Mouse (Mus musculus): ENCODE measurements at regions not wholly inside any gene's neighbourhood (a gene's known extent, or its start where the extent isn't known, plus 50 kb on each side); places are given as distances from the start of the nearest gene placed in this dataset.
"Not testable (repeated sequence)": the region's sequence is repeated elsewhere in the genome, so short reads cannot be mapped to it uniquely, and the experiment has no call there.

DNA sequence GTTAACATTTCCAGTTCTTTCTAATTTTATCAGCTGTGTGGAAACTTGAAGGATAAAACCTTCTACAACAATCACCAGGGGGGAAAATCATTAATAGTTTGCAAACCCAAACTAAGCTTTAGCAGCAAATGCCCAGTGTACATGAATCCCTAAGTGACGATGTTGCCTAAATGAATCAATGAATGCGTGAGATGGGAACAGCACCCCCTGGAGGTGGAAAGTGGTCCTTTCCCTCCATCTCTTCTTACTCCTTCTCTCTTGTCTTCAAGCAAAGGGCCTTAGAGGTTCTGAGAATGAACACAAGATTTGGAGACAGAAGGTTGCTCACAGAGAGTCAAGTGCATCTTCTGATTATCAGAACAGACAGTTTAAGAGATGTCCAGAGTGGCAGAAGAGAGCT lies 129.1 kb upstream of the Daam1 start:
- Histone ChIP-seq H3K4me2 (replicated peaks; ENCODE audit: low read depth, low read length) (no peak overlapping the region), H3K27ac (ENCODE audit: low read length) (no peak overlapping the region), H3K4me1 (ENCODE audit: insufficient read depth, low read depth, low read length) (no peaks in the 10 kb centered on the region), H3K4me3 (ENCODE audit: low read depth, low read length) (no peak overlapping the region), H3K9me3 (ENCODE audit: low read length) (0 out of 2 replicates have a peak, but pooled peaks cover 4% of the 10 kb centered on the region), H3K27me3 (replicated peaks; ENCODE audit: insufficient read depth, low read length) (no peaks in the 10 kb centered on the region), H3K36me3 (ENCODE audit: insufficient read depth, low read length) (no peaks in the 10 kb centered on the region), H3K9ac (replicated peaks; ENCODE audit: low read depth) (no peak overlapping the region)
- DNase-seq (ENCODE audit: low spot score) (no peak), ATAC-seq (no peak)
- 84% methylated on average over 2 of the region's 2 CpGs for whole genome bisulfite sequencing
- TF ChIP-seq EP300 (IDR thresholded peaks at IDR 0.05), result no peak
- TF ChIP-seq CTCF (IDR thresholded peaks at IDR 0.05), result peak; percentile 53

DNA sequence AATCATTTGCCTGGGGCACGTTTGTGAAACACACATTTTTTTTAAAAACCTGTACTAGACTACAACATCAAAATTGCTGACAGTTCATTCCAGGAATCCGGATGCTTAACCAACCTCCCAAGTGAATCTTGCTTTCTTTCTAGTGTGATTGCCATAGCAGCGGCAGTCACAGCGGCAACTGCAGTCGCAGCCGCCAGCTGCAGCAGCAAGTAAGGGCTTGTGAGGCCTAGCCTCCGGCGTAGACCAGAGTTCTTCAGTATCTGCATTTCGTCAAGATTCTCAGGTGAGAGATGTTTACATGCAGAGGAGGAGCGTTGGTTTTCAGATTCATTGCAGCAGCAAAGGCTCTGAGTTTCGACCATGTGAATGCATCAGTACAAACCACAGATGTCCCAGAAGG lies 128.7 kb upstream of the Daam1 start:
- WGBS, result 85% methylated on average over 11 of the region's 11 CpGs
- no peak for DNase-seq (ENCODE audit: low spot score)
- H3K27me3 ChIP-seq (replicated peaks; ENCODE audit: insufficient read depth, low read length), result no peaks in the 10 kb centered on the region

GRCm38 (mm10) chr12:71703146-71703902 lies 127.6 kb upstream of the Daam1 start:
- H3K27ac ChIP-seq (ENCODE audit: low read length), result no peak overlapping the region
- no peaks in the 10 kb centered on the region for H3K4me1 ChIP-seq (ENCODE audit: insufficient read depth, low read depth, low read length)
- H3K36me3 ChIP-seq (ENCODE audit: insufficient read depth, low read length), result no peaks in the 10 kb centered on the region
- no peaks in the 10 kb centered on the region for H3K27me3 ChIP-seq (replicated peaks; ENCODE audit: insufficient read depth, low read length)
- WGBS, result 85% methylated on average over 13 of the region's 13 CpGs
- H3K9me3 ChIP-seq (ENCODE audit: low read length), result 0 out of 2 replicates have a peak, but pooled peaks cover 4% of the 10 kb centered on the region
- DNase-seq (ENCODE audit: low spot score) (no peak), ATAC-seq (no peak)
- no peak overlapping the region for H3K4me3 ChIP-seq (ENCODE audit: low read depth, low read length)
- H3K4me2 ChIP-seq (replicated peaks; ENCODE audit: low read depth, low read length), result no peak overlapping the region
- H3K9ac ChIP-seq (replicated peaks; ENCODE audit: low read depth), result no peak overlapping the region
- TF ChIP-seq EP300 (IDR thresholded peaks at IDR 0.05) (no peak), CTCF (IDR thresholded peaks at IDR 0.05) (no peak)

More for the DNA sequence above, 128.7 kb upstream of the Daam1 start:
- ATAC-seq, result no peak
- no peak overlapping the region for H3K27ac ChIP-seq (ENCODE audit: low read length)
- no peak overlapping the region for H3K9ac ChIP-seq (replicated peaks; ENCODE audit: low read depth)
- no peak overlapping the region for H3K4me3 ChIP-seq (ENCODE audit: low read depth, low read length)
- no peaks in the 10 kb centered on the region for H3K36me3 ChIP-seq (ENCODE audit: insufficient read depth, low read length)
- no peak overlapping the region for H3K4me2 ChIP-seq (replicated peaks; ENCODE audit: low read depth, low read length)
- 0 out of 2 replicates have a peak, but pooled peaks cover 4% of the 10 kb centered on the region for H3K9me3 ChIP-seq (ENCODE audit: low read length)
- no peaks in the 10 kb centered on the region for H3K4me1 ChIP-seq (ENCODE audit: insufficient read depth, low read depth, low read length)
- no peak for TF ChIP-seq EP300 (IDR thresholded peaks at IDR 0.05)
- TF ChIP-seq CTCF (IDR thresholded peaks at IDR 0.05), result no peak

- Histone ChIP-seq H3K9ac (replicated peaks; ENCODE audit: low read depth) (no peak overlapping the region), H3K4me1 (ENCODE audit: insufficient read depth, low read depth, low read length) (no peaks in the 10 kb centered on the region), H3K36me3 (ENCODE audit: insufficient read depth, low read length) (no peaks in the 10 kb centered on the region), H3K4me2 (replicated peaks; ENCODE audit: low read depth, low read length) (no peak overlapping the region), H3K27ac (ENCODE audit: low read length) (no peak overlapping the region), H3K4me3 (ENCODE audit: low read depth, low read length) (no peak overlapping the region), H3K27me3 (replicated peaks; ENCODE audit: insufficient read depth, low read length) (no peaks in the 10 kb centered on the region), H3K9me3 (ENCODE audit: low read length) (no peaks in the 10 kb centered on the region)
- DNase-seq (ENCODE audit: low spot score) (no peak), ATAC-seq (no peak; the same call in 1 of the 2 replicates)
- TF ChIP-seq EP300 (IDR thresholded peaks at IDR 0.05) (no peak), CTCF (IDR thresholded peaks at IDR 0.05) (no peak)
- WGBS, result 71% methylated on average over 6 of the region's 6 CpGs
Observed at GRCm38 (mm10) chr12:71704431-71704830, 126.4 kb upstream of the Daam1 start.

- Histone ChIP-seq H3K9me3 (ENCODE audit: low read length) (no peaks in the 10 kb centered on the region), H3K4me1 (ENCODE audit: insufficient read depth, low read depth, low read length) (no peaks in the 10 kb centered on the region), H3K4me3 (ENCODE audit: low read depth, low read length) (no peak overlapping the region), H3K9ac (replicated peaks; ENCODE audit: low read depth) (no peak overlapping the region), H3K27ac (ENCODE audit: low read length) (no peak overlapping the region), H3K36me3 (ENCODE audit: insufficient read depth, low read length) (no peaks in the 10 kb centered on the region), H3K4me2 (replicated peaks; ENCODE audit: low read depth, low read length) (no peak overlapping the region), H3K27me3 (replicated peaks; ENCODE audit: insufficient read depth, low read length) (no peaks in the 10 kb centered on the region)
- no peak for TF ChIP-seq EP300 (IDR thresholded peaks at IDR 0.05)
- TF ChIP-seq CTCF (IDR thresholded peaks at IDR 0.05), result peak; percentile 95
- 21% methylated on average over 10 of the region's 10 CpGs for WGBS
- DNase-seq (ENCODE audit: low spot score) (peak; percentile 72), ATAC-seq (no peak)
Observed at GRCm38 (mm10) chr12:71707727-71708369, 123.0 kb upstream of the Daam1 start.

- Histone ChIP-seq H3K27ac (ENCODE audit: low read length) (no peak overlapping the region), H3K27me3 (replicated peaks; ENCODE audit: insufficient read depth, low read length) (no peaks in the 10 kb centered on the region), H3K36me3 (ENCODE audit: insufficient read depth, low read length) (no peaks in the 10 kb centered on the region), H3K9ac (replicated peaks; ENCODE audit: low read depth) (no peak overlapping the region), H3K4me3 (ENCODE audit: low read depth, low read length) (no peak overlapping the region), H3K9me3 (ENCODE audit: low read length) (no peaks in the 10 kb centered on the region), H3K4me1 (ENCODE audit: insufficient read depth, low read depth, low read length) (no peaks in the 10 kb centered on the region), H3K4me2 (replicated peaks; ENCODE audit: low read depth, low read length) (no peak overlapping the region)
- ATAC-seq, result no peak
- 79% methylated on average over 7 of the region's 7 CpGs for WGBS
- DNase-seq (ENCODE audit: low spot score), result no peak
- TF ChIP-seq CTCF (IDR thresholded peaks at IDR 0.05), result no peak
- no peak for TF ChIP-seq EP300 (IDR thresholded peaks at IDR 0.05)
Observed at GRCm38 (mm10) chr12:71714606-71715005, 116.3 kb upstream of the Daam1 start.

- not testable (repeated sequence) for H3K36me3 ChIP-seq (ENCODE audit: insufficient read depth, low read length); H3K4me3 ChIP-seq (ENCODE audit: low read depth, low read length); H3K4me2 ChIP-seq (replicated peaks; ENCODE audit: low read depth, low read length); H3K9ac ChIP-seq (replicated peaks; ENCODE audit: low read depth); H3K27ac ChIP-seq (ENCODE audit: low read length); H3K27me3 ChIP-seq (replicated peaks; ENCODE audit: insufficient read depth, low read length); H3K4me1 ChIP-seq (ENCODE audit: insufficient read depth, low read depth, low read length); DNase-seq (ENCODE audit: low spot score); ATAC-seq; H3K9me3 ChIP-seq (ENCODE audit: low read length)
- 52% methylated on average over 12 of the region's 12 CpGs for WGBS
Observed at GRCm38 (mm10) chr12:71718412-71718811, 112.5 kb upstream of the Daam1 start.

Data from lung, postnatal 0 days (tissue).